Mouse (Mus musculus) lung, postnatal 25 days (tissue): ENCODE results near the gene Fkrp.

Experiments used
- DNase-seq: peaks from one replicate; pipeline ENCODE4 v3.0.0; 2022; ENCODE audit warnings: low spot score

The Fkrp gene

GRCm38 (mm10) chr7:16830449-16830848 is 13.9 kb upstream of the Fkrp start:
- DNase-seq, result no peak

DNA sequence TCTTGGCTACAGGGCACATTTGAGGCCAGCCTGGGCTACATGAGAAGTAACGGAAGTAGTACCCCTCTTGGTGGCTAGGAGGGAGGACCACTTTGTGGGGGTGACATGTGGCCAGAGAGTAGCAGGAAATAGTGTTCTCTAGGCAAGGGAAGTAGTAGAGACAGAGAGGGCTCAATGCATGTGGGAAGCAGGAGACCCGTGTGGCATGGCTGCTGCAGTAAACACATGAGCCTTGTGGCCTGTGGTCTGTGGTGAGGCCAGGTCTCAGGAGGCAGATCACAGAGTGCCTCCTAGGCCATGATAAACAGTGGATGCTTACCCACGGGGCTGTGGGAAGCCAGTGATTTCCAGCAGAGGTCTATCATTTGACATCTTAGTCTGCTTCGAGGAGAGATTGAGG is 10.7 kb upstream of the Fkrp start:
- DNase-seq, result no peak

DNA sequence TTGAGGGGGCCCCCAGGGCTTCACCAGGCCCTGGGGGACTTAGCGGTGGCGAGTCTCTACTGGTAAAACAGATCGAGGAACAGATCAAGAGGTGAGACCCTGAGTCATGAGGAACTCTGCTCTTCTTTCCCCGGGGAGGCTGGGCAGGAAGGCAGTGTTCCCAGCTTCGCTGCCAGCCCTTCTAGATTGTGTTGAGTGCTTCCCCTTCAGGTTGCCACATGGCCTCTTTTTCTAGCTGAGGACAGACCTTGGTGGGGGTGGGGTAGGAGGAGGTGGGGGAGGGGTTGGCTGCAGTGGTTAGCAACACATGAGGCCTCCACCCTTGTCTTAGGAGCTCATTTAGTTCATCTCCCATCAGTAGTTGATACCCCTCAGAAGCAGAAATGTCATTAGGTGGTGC is 10.0 kb upstream of the Fkrp start:
- no peak for DNase-seq

GRCm38 (mm10) chr7:16825785-16826184 is 9.3 kb upstream of the Fkrp start:
- peak; percentile 67 for DNase-seq

- no peak for DNase-seq
Measured at GRCm38 (mm10) chr7:16823734-16824133, 7.2 kb upstream of the Fkrp start.

GRCm38 (mm10) chr7:16821669-16822101 is 5.2 kb upstream of the Fkrp start:
- no peak for DNase-seq

DNA sequence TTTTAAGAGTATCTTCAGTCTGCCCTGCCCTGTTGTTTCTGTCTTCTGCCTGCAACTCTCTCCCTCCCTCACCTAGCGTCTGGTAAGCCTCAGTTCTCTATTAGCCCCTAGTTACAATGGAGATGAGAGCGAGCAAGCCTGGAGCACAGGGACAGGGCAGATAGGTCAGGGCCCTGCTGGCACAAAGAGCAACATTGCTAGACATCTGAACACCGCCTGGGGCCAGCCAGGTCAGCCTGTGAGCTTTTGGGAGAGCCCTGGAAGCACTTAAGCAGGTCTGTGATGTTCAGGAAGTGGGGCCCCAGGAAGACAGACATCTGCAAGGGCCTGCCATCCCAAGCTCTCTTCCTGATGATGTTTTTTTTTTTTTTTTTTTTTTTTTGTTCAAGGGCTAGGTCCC is 4.6 kb upstream of the Fkrp start:
- DNase-seq, result no peak

DNA sequence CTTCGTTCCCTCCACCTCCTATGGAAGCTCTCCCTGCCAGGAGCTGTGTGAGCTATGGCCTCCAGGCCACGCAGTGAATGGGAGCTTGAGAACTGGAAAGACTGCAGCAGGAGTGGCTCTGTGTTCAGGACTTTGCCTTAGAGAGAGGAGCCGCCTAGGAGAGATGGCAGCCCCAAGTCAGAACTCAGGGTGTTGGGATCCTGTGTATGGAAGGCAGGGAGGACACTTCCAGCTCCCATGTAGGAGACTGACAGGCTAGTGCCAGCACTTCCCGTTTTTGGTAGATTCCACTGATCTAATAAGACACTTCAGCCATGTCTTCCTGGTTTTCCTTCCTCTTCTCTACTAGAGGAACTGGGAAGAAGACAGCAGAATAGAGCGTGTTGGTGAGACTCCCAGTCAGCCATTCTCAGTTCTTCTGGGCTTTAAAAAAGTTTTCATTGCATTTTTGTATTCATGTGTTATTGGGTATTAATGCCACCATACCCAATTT is 3.8 kb upstream of the Fkrp start:
- DNase-seq, result no peak

DNA sequence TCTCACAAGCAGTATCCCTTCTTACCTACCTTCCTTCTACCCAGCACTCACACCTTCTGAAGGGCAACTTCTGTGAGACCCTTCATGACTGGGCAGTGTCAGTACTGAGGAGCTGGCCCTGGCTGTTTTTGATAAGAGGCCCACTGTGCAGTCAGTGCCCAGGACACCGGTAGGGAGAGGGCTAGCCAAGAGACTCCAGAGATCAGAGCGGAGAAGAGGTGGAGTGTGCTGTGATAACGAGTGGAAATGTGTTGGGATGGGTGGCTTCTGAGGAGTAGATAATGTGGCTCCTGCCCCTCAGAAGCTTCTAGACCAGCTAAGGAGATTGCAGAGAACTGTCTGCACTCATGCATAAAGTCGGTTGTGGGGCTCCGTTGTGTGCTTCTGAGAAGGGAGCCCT is 3.3 kb upstream of the Fkrp start:
- DNase-seq, result no peak

DNA sequence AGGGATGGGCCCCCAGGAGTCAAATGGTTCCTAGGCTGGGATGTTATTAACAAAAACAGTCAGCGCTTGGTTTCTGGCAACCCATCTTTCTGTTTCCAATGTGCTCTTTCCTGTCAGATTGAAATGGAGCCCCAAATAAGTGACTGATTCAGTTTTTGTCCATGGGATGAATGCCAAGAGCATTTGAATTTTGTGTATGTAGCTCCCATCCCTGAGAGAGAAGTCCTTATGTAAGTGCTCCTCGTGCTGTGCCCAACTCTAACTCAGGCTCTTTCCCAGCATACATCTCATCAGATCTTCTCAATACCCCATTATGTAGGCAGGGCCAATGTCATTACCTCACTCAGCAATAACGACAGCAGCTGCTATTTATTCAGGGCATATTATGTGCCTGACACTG is 1.2 kb upstream of the Fkrp start:
- DNase-seq, result no peak

DNA sequence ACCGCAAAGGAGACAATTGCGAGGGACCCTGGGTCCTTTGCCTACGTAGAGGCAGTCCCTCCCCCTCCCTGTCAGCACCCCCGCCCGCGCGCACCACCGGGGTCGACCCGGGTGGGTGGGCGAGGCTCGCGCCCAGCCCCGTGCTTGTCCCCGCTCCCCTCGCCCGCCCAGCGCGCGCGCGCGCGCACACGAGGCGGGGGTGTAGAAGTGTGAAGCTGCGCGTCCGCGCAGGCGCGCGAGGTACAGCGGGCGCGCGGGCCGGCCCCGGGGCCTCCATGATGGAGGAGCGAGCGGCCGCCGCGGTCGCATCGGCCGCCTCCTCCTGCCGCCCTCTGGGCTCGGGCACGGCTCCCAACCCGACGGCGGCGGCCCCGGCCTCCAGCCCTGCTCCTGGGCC is 456 bp downstream of the Fkrp start:
- peak; percentile 71 for DNase-seq

GRCm38 (mm10) chr7:16815351-16815941 is 1.1 kb downstream of the Fkrp start, which contains the start of gene Strn4:
Gene Strn4 (plus strand): TSS chr7:16815889.
- no peak for DNase-seq

GRCm38 (mm10) chr7:16812505-16812904 is 4.0 kb downstream of the Fkrp start:
- DNase-seq, result no peak

DNA sequence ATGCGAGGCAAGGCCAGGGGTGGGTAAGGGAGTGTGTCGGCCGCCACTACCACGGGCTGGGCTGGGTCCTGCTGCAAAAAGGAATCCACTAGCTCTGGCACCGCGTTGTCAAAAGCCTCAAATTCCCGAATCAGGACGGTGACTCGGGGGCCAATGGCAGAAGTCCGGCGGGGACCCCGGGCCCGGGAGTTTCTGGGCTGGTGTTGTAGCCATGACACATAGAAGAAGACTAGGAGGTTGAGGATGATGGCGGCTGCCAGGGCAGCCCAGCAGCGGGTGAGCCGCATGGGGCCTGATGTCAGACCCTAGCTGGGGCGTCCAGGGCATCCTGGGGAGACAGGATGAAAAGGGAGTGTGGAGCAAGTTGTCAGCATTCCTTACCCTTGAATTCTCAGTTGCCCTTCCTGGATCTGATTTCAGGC is 4.9 kb downstream of the Fkrp start:
- DNase-seq, result no peak

DNA sequence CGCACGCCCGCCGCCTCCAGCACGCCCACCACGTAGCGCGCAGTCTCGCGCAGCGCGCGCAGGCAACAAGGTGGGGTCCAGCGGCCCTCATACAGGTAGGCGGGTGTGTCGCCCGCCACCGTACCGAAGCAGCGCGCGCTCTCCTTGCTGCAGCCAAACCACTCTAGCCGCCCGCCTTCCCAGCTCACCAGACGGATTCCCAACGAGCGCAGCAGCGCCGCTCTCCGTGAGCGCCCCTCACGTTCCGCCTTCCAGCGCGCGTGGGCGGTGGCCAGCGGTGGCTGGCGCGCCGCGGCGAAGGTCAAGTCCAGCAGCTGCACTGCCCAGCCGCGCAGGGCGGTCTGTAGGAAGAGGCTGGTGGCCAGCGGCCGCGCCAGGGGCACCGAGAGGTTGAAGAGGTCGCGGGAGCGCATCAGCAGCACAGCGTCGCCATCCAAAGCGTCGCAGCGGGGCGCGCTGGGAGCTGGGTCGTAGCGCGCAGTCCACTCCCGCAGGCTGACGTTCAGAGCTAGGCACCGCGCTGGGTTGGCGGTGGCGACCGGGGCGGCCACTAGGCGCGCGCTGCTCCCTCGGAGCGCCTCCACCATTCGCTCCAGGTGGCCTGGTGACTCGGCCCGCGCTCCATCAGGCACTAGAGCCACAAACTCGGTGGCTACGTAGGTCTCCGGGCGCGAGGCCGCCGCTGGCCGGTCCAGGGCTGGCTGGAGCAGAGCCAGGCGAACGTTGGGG is 5.4 kb downstream of the Fkrp start:
- no peak for DNase-seq

DNA sequence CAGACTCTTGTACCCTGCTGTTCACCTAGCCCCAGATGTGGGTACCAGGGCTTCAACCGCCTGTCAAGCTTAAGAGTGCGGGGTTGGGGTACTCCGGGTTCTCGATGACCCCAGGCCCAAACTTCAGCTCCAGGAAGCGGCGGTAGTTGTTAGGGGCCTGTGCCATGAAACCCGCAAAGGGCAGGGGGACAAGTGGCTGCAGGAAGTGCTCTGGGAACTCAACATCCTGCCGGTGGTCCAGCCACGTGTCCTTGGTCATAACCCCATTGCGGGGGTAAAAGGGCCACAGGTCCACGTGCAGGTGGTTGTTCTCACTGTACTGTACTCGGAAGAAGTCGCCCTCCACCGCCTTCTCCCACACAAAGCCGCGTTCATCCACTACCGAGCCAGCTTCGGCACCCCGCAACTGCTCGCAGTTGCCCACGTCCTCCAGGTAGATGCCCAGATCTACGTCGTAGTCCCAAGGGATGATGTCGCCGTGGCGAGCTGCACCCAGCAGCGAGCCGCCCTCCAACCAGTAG is 6.1 kb downstream of the Fkrp start:
- DNase-seq, result no peak

GRCm38 (mm10) chr7:16809739-16810138 is 6.8 kb downstream of the Fkrp start:
- peak; percentile 78 for DNase-seq

GRCm38 (mm10) chr7:16808647-16809046 is 7.9 kb downstream of the Fkrp start:
- no peak for DNase-seq

GRCm38 (mm10) chr7:16807936-16808335 is 8.6 kb downstream of the Fkrp start:
- no peak for DNase-seq

- DNase-seq, result no peak
Measured at GRCm38 (mm10) chr7:16804409-16805028, 12.0 kb downstream of the Fkrp start.

GRCm38 (mm10) chr7:16794886-16795285 is 21.6 kb downstream of the Fkrp start:
- no peak for DNase-seq

GRCm38 (mm10) chr7:16793010-16793725 is 23.4 kb downstream of the Fkrp start:
- DNase-seq, result peak; percentile 57
